Mouse (Mus musculus): ENCODE measurements around the gene Speer3.
"Not testable (repeated sequence)": the region's sequence is repeated elsewhere in the genome, so short reads cannot be mapped to it uniquely, and the experiment has no call there.

- TF ChIP-seq CTCF (IDR thresholded peaks at IDR 0.05; ENCODE audit: low read depth, low read length); EP300 (IDR thresholded peaks at IDR 0.05; ENCODE audit: insufficient read depth, low read depth, low read length); POLR2A (IDR thresholded peaks at IDR 0.05; ENCODE audit: insufficient read depth, low read length): not testable (repeated sequence)
Measured at GRCm38 (mm10) chr5:13810496-13810895, 19.1 kb downstream of the Speer3 start.
